7 mouse cellular contexts compared by ENCODE assay signal in genomic region chr10:61452645-61453044, GRCm38 (mm10). TPM values are rescaled to one million over a fixed set of nuclear protein-coding genes. Genes with fewer than 3 reads are reported as not detected.
DNase-seq lines count a peak whose midpoint lies in the region; ATAC-seq lines count a peak whose summit lies in the region.

Gene Eif4ebp2 (minus strand): TSS chr10:61452661.

- H3K27ac ChIP-seq in intestine, embryonic 16.5 days (ENCODE audit: low read length): peak within 1 kb of the TSS; percentile 78
- peak within 1 kb of the TSS; percentile 48 for H3K27ac ChIP-seq in midbrain, embryonic 11.5 days (ENCODE audit: low read depth, low read length)

- no peaks in the 10 kb centered on the region for H3K27me3 ChIP-seq in intestine, embryonic 16.5 days (replicated peaks; ENCODE audit: control insufficient read depth, insufficient read depth, low read length)
- H3K27me3 ChIP-seq in midbrain, embryonic 11.5 days (ENCODE audit: control insufficient read depth, insufficient read depth, low read length): no peaks in the 10 kb centered on the region

- H3K4me1 ChIP-seq in intestine, embryonic 16.5 days (ENCODE audit: control insufficient read depth, insufficient read depth, low read length): peaks cover 27% of the 10 kb centered on the region
- H3K4me1 ChIP-seq in midbrain, embryonic 11.5 days (ENCODE audit: control insufficient read depth, insufficient read depth, low read length): peaks cover 12% of the 10 kb centered on the region

- H3K4me2 ChIP-seq in intestine, embryonic 16.5 days (ENCODE audit: low read depth, low read length): peak within 1 kb of the TSS; percentile 84
- H3K4me2 ChIP-seq in midbrain, embryonic 11.5 days: peak within 1 kb of the TSS; percentile 93

- H3K9me3 ChIP-seq in intestine, embryonic 16.5 days (ENCODE audit: control insufficient read depth, low read length): no peaks in the 10 kb centered on the region
- no peaks in the 10 kb centered on the region for H3K9me3 ChIP-seq in midbrain, embryonic 11.5 days (ENCODE audit: control insufficient read depth, low read length)

- peak; percentile 98 for DNase-seq in adrenal gland, adult 8-10 months
- peak; percentile 100 for DNase-seq in embryo, embryonic 9.5 days (ENCODE audit: extremely low spot score)
- DNase-seq in gastrocnemius, postnatal 4 days (ENCODE audit: low spot score in 2 of 2): peak; percentile 96 to 98
- peak; percentile 96 to 97 for DNase-seq in left cerebral cortex, postnatal 36 days (ENCODE audit: low spot score in 2 of 2)
- DNase-seq in midbrain, embryonic 11.5 days (ENCODE audit: low spot score, missing footprints): peak; percentile 100
- peak; percentile 97 for DNase-seq in skeletal muscle tissue, adult 2 months (ENCODE audit: low read depth, low spot score)

- intact Hi-C loops in left cerebral cortex, postnatal 36 days (cut with DNase I): no loop called here

- under 1% methylated on average over 36 of the region's 36 CpGs for WGBS in intestine, embryonic 16.5 days
- under 1% methylated on average over 34 of the region's 36 CpGs for WGBS in midbrain, embryonic 11.5 days

- peak within 1 kb of the TSS; percentile 100 for H3K4me3 ChIP-seq in intestine, embryonic 16.5 days (ENCODE audit: low read length)
- peak within 1 kb of the TSS; percentile 88 for H3K4me3 ChIP-seq in midbrain, embryonic 11.5 days (ENCODE audit: low read depth, low read length)

- H3K36me3 ChIP-seq in intestine, embryonic 16.5 days (ENCODE audit: control insufficient read depth, insufficient read depth, low read length): no peaks in the 10 kb centered on the region
- 0 out of 2 replicates have a peak, but pooled peaks cover 2% of the 10 kb centered on the region for H3K36me3 ChIP-seq in midbrain, embryonic 11.5 days (ENCODE audit: control insufficient read depth, insufficient read depth, low read length)

- peak; percentile 98 for ATAC-seq in intestine, embryonic 16.5 days
- peak; percentile 99 for ATAC-seq in midbrain, embryonic 11.5 days (ENCODE audit: low FRiP score)

- peak within 1 kb of the TSS; percentile 96 for H3K9ac ChIP-seq in intestine, embryonic 16.5 days (ENCODE audit: low read depth, low read length)
- peak within 1 kb of the TSS; percentile 93 for H3K9ac ChIP-seq in midbrain, embryonic 11.5 days (ENCODE audit: low read length)

RNA-seq across cellular contexts. Expression of gene Eif4ebp2, which starts in this region (rescaled TPM):
- total RNA-seq in adrenal gland, adult 8-10 months (2022): 100 to 1,000 TPM in 1 of 4 experiments, 10 to 100 TPM in 3; 82.0 to 113 (median 91.2) TPM
- 100 to 1,000 TPM; 123 to 124 TPM for total RNA-seq in gastrocnemius, postnatal 4 days (2021)
- 59.6 and 64.1 TPM in 2 replicates for polyA plus RNA-seq in intestine, embryonic 16.5 days (2015; fragmentation: Nextera tagmentation; extraction: Ambion mirVana)
- 10 to 100 TPM; 43.1 to 49.0 TPM for total RNA-seq in left cerebral cortex, postnatal 36 days (2021)
- polyA plus RNA-seq in midbrain, embryonic 11.5 days (2014; fragmentation: Nextera tagmentation; extraction: Ambion mirVana): 30.4 and 32.6 TPM in 2 replicates

Comparison
In these comparisons a context has a peak if more than half of its experiments do, and no peak if none do; other contexts are left out.
1. Peak in every context shown above with its lines: DNase-seq, ATAC-seq, H3K4me3 ChIP-seq and H3K27ac ChIP-seq.